Mouse (Mus musculus): Measurements from ENCODE around the gene A630095N17Rik. TPM values are rescaled to one million over a fixed set of nuclear protein-coding genes. Genes with fewer than 3 reads are reported as not detected.
A peak's percentile ranks its signal among the peaks of the same experiment; 100 is the strongest.
"Not testable (repeated sequence)": the region's sequence is repeated elsewhere in the genome, so short reads cannot be mapped to it uniquely, and the experiment has no call there.

Gene A630095N17Rik
- total RNA-seq, 1 experiment from 2014 or later, result not detected

- no peak for ATAC-seq (replicated peaks; ENCODE audit: low read depth, poor library complexity, severe bottlenecking)
These were observed 12.4 kb upstream of the A630095N17Rik start for GRCm38 (mm10) chr1:75244175-75244826.

- no peak for ATAC-seq (replicated peaks; ENCODE audit: low read depth, poor library complexity, severe bottlenecking)
These were observed 11.5 kb upstream of the A630095N17Rik start for GRCm38 (mm10) chr1:75243411-75243810.

- ATAC-seq (replicated peaks; ENCODE audit: low read depth, poor library complexity, severe bottlenecking), result no peak
These were observed 7.7 kb upstream of the A630095N17Rik start for GRCm38 (mm10) chr1:75239591-75239990.

- ATAC-seq (replicated peaks; ENCODE audit: low read depth, poor library complexity, severe bottlenecking), result peak; percentile 66
These were observed 4.5 kb upstream of the A630095N17Rik start, which contains the start of gene Dnajb2 for GRCm38 (mm10) chr1:75236117-75237050. TSS of gene Dnajb2 (plus strand) at chr1:75236406.

- peak; percentile 75 for ATAC-seq (replicated peaks; ENCODE audit: low read depth, poor library complexity, severe bottlenecking)
These were observed 2.7 kb upstream of the A630095N17Rik start for GRCm38 (mm10) chr1:75234606-75235005.

- not testable (repeated sequence) for ATAC-seq (replicated peaks; ENCODE audit: low read depth, poor library complexity, severe bottlenecking)
These were observed 587 bp upstream of the A630095N17Rik start for GRCm38 (mm10) chr1:75232489-75232888.

- no peak for ATAC-seq (replicated peaks; ENCODE audit: low read depth, poor library complexity, severe bottlenecking)
These were observed 678 bp downstream of the A630095N17Rik start for GRCm38 (mm10) chr1:75231224-75231623.

GRCm38 (mm10) chr1:75230335-75230994 is 1.4 kb downstream of the A630095N17Rik start:
- peak; percentile 10; the same call in 1 of the 2 replicates for ATAC-seq (replicated peaks; ENCODE audit: low read depth, poor library complexity, severe bottlenecking)

GRCm38 (mm10) chr1:75229158-75229557 is 2.7 kb downstream of the A630095N17Rik start:
- peak; percentile 81 for ATAC-seq (replicated peaks; ENCODE audit: low read depth, poor library complexity, severe bottlenecking)

- no peak for ATAC-seq (replicated peaks; ENCODE audit: low read depth, poor library complexity, severe bottlenecking)
These were observed 4.2 kb downstream of the A630095N17Rik start for GRCm38 (mm10) chr1:75227653-75228052.

- ATAC-seq (replicated peaks; ENCODE audit: low read depth, poor library complexity, severe bottlenecking), result no peak
These were observed 5.8 kb downstream of the A630095N17Rik start for GRCm38 (mm10) chr1:75226138-75226537.

GRCm38 (mm10) chr1:75225473-75225872 is 6.4 kb downstream of the A630095N17Rik start:
- ATAC-seq (replicated peaks; ENCODE audit: low read depth, poor library complexity, severe bottlenecking), result no peak

- peak; percentile 65 for ATAC-seq (replicated peaks; ENCODE audit: low read depth, poor library complexity, severe bottlenecking)
These were observed 8.4 kb downstream of the A630095N17Rik start for GRCm38 (mm10) chr1:75223532-75223931.

GRCm38 (mm10) chr1:75222926-75223325 is 9.0 kb downstream of the A630095N17Rik start:
- no peak for ATAC-seq (replicated peaks; ENCODE audit: low read depth, poor library complexity, severe bottlenecking)

- no peak for ATAC-seq (replicated peaks; ENCODE audit: low read depth, poor library complexity, severe bottlenecking)
These were observed 10.4 kb downstream of the A630095N17Rik start for GRCm38 (mm10) chr1:75221538-75221937.

- no peak for ATAC-seq (replicated peaks; ENCODE audit: low read depth, poor library complexity, severe bottlenecking)
These were observed 12.4 kb downstream of the A630095N17Rik start, which contains the start of gene Tuba4a for GRCm38 (mm10) chr1:75219531-75219930. TSS of gene Tuba4a (minus strand) at chr1:75219865.

- ATAC-seq (replicated peaks; ENCODE audit: low read depth, poor library complexity, severe bottlenecking), result peak; percentile 70
These were observed 12.8 kb downstream of the A630095N17Rik start for GRCm38 (mm10) chr1:75219078-75219477.

- peak; percentile 24 for ATAC-seq (replicated peaks; ENCODE audit: low read depth, poor library complexity, severe bottlenecking)
These were observed 13.5 kb downstream of the A630095N17Rik start for GRCm38 (mm10) chr1:75218227-75219001.

- ATAC-seq (replicated peaks; ENCODE audit: low read depth, poor library complexity, severe bottlenecking), result no peak
These were observed 14.0 kb downstream of the A630095N17Rik start for GRCm38 (mm10) chr1:75217893-75218226.

All from common myeloid progenitor, adult 5-6 weeks (primary cell).